Mouse (Mus musculus) heart, postnatal 0 days (tissue): Measurements from ENCODE around the gene Cdkl1. TPM values are rescaled to one million over a fixed set of nuclear protein-coding genes. Genes with fewer than 3 reads are reported as not detected.
A peak's percentile ranks its signal among the peaks of the same experiment; 100 is the strongest.

Experiments
- ATAC-seq: fragments of 200-750 bp; cut with Nextera tagmentation; 2 replicates; pipeline ENCODE4 v1.8.0; 2017; ENCODE audit warnings: low read depth, moderate number of reproducible peaks, moderate library complexity; ENCODE audit not compliant: insufficient read depth
- DNase-seq: peaks from one replicate; pipeline ENCODE4 v3.0.0-alpha.2; 2016; ENCODE audit warnings: low spot score
- H3K27ac ChIP-seq: fragments of 300-500 bp; sonication (generic); 2 replicates; pipeline ENCODE4 v1.5.1; 2014; ENCODE audit warnings: low read depth, mild to moderate bottlenecking
- H3K27me3 ChIP-seq: fragments of 300-500 bp; sonication (generic); 2 replicates; pipeline ENCODE4 v1.6.1; 2014; ENCODE audit warnings: low read length, mixed read lengths; ENCODE audit not compliant: control insufficient read depth, insufficient read depth
- H3K36me3 ChIP-seq: fragments of 300-500 bp; sonication (generic); replicated peaks from 2 replicates; pipeline ENCODE4 v1.6.1; 2014; ENCODE audit warnings: low read length, mixed read lengths; ENCODE audit not compliant: control insufficient read depth, insufficient read depth
- H3K4me1 ChIP-seq: fragments of 300-500 bp; sonication (generic); 2 replicates; pipeline ENCODE4 v1.6.1; 2014; ENCODE audit warnings: antibody characterized with exemption; ENCODE audit not compliant: control insufficient read depth, insufficient read depth
- H3K4me2 ChIP-seq: fragments of 300-500 bp; sonication (generic); 2 replicates; pipeline ENCODE4 v1.6.1; 2014; ENCODE audit warnings: low read depth, mild to moderate bottlenecking, low read length, moderate library complexity
- H3K4me3 ChIP-seq: fragments of 300-500 bp; sonication (generic); 2 replicates; pipeline ENCODE4 v1.5.1; 2014; ENCODE audit warnings: low read depth, low read length
- H3K9ac ChIP-seq: fragments of 300-500 bp; sonication (generic); replicated peaks from 2 replicates; pipeline ENCODE4 v1.6.1; 2014; ENCODE audit warnings: low read depth, low read length, mixed read lengths
- H3K9me3 ChIP-seq: fragments of 300-500 bp; sonication (generic); replicated peaks from 2 replicates; pipeline ENCODE4 v1.6.1; 2016; ENCODE audit warnings: low read length; ENCODE audit not compliant: control insufficient read depth
- CTCF ChIP-seq: IDR thresholded peaks from 2 replicates; pipeline ENCODE4 v1.5.1; 2016; ENCODE audit warnings: antibody characterized with exemption, control low read depth, low read depth
- EP300 ChIP-seq: IDR thresholded peaks from 2 replicates; pipeline ENCODE4 v1.6.1; 2016; ENCODE audit warnings: antibody characterized with exemption, low read depth
- WGBS: fragments of 180-500 bp; shearing (Covaris S2); extraction: QIAGEN DNeasy Blood & Tissue Kit; methylation state at CpG from one replicate; pipeline ENCODE4 v1.1.7; 2014; 5-methylcytosine and 5-hydroxymethylcytosine counted together
- polyA plus RNA-seq: library from polyadenylated mRNA; unstranded; fragments of >200 nt; fragmentation: Nextera tagmentation; extraction: Ambion mirVana; gene quantifications from 2 replicates; pipeline ENCODE4 v1.2.1, GENCODE M21; 2015
- total RNA-seq: library from RNA; depleted of rRNA; stranded (reverse); fragments of >200 nt; gene quantifications from 2 replicates; pipeline ENCODE4 v1.2.3, GENCODE M21; 2014; ENCODE audit warnings: low replicate concordance

Gene Cdkl1
- total and polyA plus RNA-seq, 2 experiments from 2014 or later = 3.8 to 6.0 TPM

DNA sequence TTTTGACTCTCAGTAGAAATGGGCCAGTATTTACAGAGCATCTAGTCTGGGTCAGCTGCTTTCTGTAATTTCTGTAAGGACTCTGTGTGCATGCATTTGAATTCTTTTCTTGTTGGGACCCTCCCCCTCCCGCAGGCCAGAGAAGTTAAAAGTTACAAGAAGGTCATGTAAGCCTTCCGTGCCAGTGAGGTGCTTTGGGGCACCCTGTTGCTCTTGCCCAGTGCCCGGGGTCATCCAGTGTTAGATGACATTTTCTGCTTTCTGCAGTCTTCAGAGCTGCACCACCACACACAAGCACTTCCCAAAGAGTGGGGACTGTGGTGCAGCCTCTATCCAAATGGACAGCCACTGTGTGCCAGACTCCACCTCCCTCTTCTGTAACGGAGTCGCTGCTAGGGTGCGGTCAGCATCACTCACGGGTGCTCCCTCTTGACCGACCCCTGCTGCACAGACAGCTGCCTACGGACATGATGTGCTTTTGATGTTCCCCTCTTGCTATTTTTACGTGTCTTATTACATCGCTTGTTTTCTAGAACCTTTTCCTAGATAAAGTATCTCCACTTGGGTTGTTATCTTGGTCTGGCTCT, 16.4 kb upstream of the Cdkl1 start:
- no peaks in the 10 kb centered on the region for H3K27me3 ChIP-seq
- no peak overlapping the region for H3K4me2 ChIP-seq
- H3K27ac ChIP-seq = peak overlapping the region; percentile 51
- WGBS = 27% methylated on average over 11 of the region's 11 CpGs
- H3K36me3 ChIP-seq = peaks cover 75% of the 10 kb centered on the region
- H3K4me1 ChIP-seq = peaks cover 7% of the 10 kb centered on the region; the same call in 1 of the 2 replicates
- peak; percentile 64 for ATAC-seq
- H3K4me3 ChIP-seq = no peak overlapping the region
- DNase-seq = peak; percentile 39
- TF ChIP-seq EP300 = no peak
- TF ChIP-seq CTCF = peak; percentile 18; the same call in 1 of the 2 replicates
- H3K9ac ChIP-seq = no peak overlapping the region
- H3K9me3 ChIP-seq = no peaks in the 10 kb centered on the region

GRCm38 (mm10) chr12:69805148-69805547, 14.1 kb upstream of the Cdkl1 start:
- no peak overlapping the region for H3K4me3 ChIP-seq
- H3K4me2 ChIP-seq = no peak overlapping the region
- no peaks in the 10 kb centered on the region for H3K27me3 ChIP-seq
- ATAC-seq (no peak), DNase-seq (no peak)
- H3K27ac ChIP-seq = no peak overlapping the region
- TF ChIP-seq CTCF (no peak), EP300 (no peak)
- no peaks in the 10 kb centered on the region for H3K9me3 ChIP-seq
- 79% methylated on average over 6 of the region's 6 CpGs for WGBS
- no peak overlapping the region for H3K9ac ChIP-seq
- H3K36me3 ChIP-seq = peaks cover 62% of the 10 kb centered on the region
- H3K4me1 ChIP-seq = peaks cover 7% of the 10 kb centered on the region; the same call in 1 of the 2 replicates

DNA sequence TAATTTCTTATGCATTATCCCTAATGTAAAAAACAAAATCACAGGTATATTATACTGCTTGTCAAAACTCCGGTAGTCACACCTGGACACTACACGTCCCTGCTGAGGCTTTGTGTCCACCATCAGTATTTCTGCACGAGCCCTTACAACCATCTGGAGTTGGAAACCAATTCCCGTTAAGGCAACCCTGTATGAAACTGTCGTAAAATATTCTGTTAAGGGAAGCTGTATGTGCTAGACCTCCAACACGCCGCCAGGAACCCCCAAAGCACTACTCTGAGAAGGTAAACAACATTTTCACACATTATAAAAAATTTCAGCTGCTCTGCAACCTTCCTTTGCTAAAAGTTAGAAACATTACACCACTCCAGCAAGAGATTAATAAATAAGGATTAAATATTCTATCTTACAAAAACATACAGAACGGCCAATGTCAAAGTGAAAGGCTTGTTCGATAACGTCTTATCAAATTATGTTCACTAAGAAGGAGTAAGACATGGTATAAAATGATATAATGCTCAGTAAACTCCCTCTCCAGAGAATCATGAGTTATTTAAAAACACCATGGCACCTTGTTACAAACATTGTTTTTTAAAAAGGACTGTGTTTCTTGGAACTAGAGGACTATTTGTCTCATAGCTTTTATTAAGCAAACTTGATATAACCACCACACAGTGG, 13.5 kb upstream of the Cdkl1 start:
- no peak for DNase-seq
- H3K36me3 ChIP-seq = peaks cover 58% of the 10 kb centered on the region

GRCm38 (mm10) chr12:69803196-69803595, 12.1 kb upstream of the Cdkl1 start:
- H3K36me3 ChIP-seq = peaks cover 45% of the 10 kb centered on the region
- no peak for DNase-seq
- no peak overlapping the region for H3K4me2 ChIP-seq
- no peak for ATAC-seq
- TF ChIP-seq EP300 = no peak
- no peak for TF ChIP-seq CTCF
- H3K27ac ChIP-seq = no peak overlapping the region
- peaks cover 6% of the 10 kb centered on the region; the same call in 1 of the 2 replicates for H3K4me1 ChIP-seq
- WGBS = 74% methylated on average over 6 of the region's 6 CpGs
- H3K27me3 ChIP-seq = no peaks in the 10 kb centered on the region
- H3K9ac ChIP-seq = no peak overlapping the region
- H3K4me3 ChIP-seq = no peak overlapping the region
- H3K9me3 ChIP-seq = no peaks in the 10 kb centered on the region

More for the DNA sequence above, 13.5 kb upstream of the Cdkl1 start:
- TF ChIP-seq EP300 (no peak), CTCF (no peak)
- 92% methylated on average over 10 of the region's 10 CpGs for WGBS
- ATAC-seq = no peak
- no peak overlapping the region for H3K4me2 ChIP-seq
- no peak overlapping the region for H3K9ac ChIP-seq
- H3K4me3 ChIP-seq = no peak overlapping the region
- H3K4me1 ChIP-seq = peaks cover 7% of the 10 kb centered on the region; the same call in 1 of the 2 replicates
- H3K27ac ChIP-seq = no peak overlapping the region
- H3K9me3 ChIP-seq = no peaks in the 10 kb centered on the region
- H3K27me3 ChIP-seq = no peaks in the 10 kb centered on the region

DNA sequence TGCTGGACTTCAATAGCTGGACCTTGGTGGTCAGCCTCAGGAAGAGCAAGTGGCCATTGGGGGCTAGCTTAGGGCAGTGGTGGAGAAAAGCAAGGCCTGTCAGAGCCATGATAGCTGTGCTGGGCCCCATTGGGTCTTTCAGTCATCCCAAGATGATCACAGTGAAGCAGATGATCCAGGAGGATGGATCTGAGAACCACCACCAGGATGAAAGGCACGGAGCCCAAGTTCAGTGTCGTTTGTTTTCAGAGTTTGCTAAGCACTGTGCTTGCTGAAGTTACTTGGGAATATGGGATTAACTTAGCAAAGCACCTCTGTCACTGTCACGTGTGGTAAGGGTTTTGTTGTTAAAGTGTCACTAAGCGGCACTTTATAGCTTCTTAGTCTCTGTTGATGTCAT, 9.5 kb upstream of the Cdkl1 start:
- no peak overlapping the region for H3K4me2 ChIP-seq
- no peaks in the 10 kb centered on the region for H3K27me3 ChIP-seq
- no peaks in the 10 kb centered on the region for H3K4me1 ChIP-seq
- peaks cover 24% of the 10 kb centered on the region for H3K36me3 ChIP-seq
- no peak overlapping the region for H3K4me3 ChIP-seq
- DNase-seq (no peak), ATAC-seq (no peak)
- TF ChIP-seq CTCF (no peak), EP300 (no peak)
- H3K27ac ChIP-seq = no peak overlapping the region
- no peak overlapping the region for H3K9ac ChIP-seq
- H3K9me3 ChIP-seq = no peaks in the 10 kb centered on the region
- 75% methylated on average over 4 of the region's 4 CpGs for WGBS
